Mouse (Mus musculus) forebrain, embryonic 11.5 days (tissue): ENCODE measurements around the gene H2-Aa. TPM values are rescaled to one million over a fixed set of nuclear protein-coding genes. Genes with fewer than 3 reads are reported as not detected.

ENCODE experiments used
- ATAC-seq: fragments of 200-750 bp; cut with Nextera tagmentation; replicated peaks from 2 replicates; pipeline ENCODE4 v1.8.0; 2017; ENCODE audit warnings: moderate TSS enrichment; ENCODE audit not compliant: low FRiP score
- DNase-seq: peaks from one replicate; pipeline ENCODE4 v3.0.0-alpha.2; 2017; ENCODE audit warnings: low spot score
- H3K27ac ChIP-seq: fragments of 300-500 bp; sonication (generic); 2 replicates; pipeline ENCODE4 v1.5.1; 2014; ENCODE audit warnings: low read depth, low read length
- H3K27me3 ChIP-seq: fragments of 300-500 bp; sonication (generic); 2 replicates; pipeline ENCODE4 v1.6.1; 2014; ENCODE audit warnings: mild to moderate bottlenecking, low read length, mixed read lengths; ENCODE audit not compliant: control insufficient read depth, insufficient read depth
- H3K36me3 ChIP-seq: fragments of 300-500 bp; sonication (generic); 2 replicates; pipeline ENCODE4 v1.6.1; 2014; ENCODE audit warnings: mild to moderate bottlenecking, low read length, moderate library complexity, mixed read lengths; ENCODE audit not compliant: control insufficient read depth, insufficient read depth
- H3K4me1 ChIP-seq: fragments of 300-500 bp; sonication (generic); replicated peaks from 2 replicates; pipeline ENCODE4 v1.6.1; 2014; ENCODE audit warnings: low read length, mixed read lengths; ENCODE audit not compliant: control insufficient read depth, insufficient read depth
- H3K4me2 ChIP-seq: fragments of 300-500 bp; sonication (generic); 2 replicates; pipeline ENCODE4 v1.6.1; 2014; ENCODE audit warnings: low read depth, mild to moderate bottlenecking, low read length, moderate library complexity, mixed read lengths; ENCODE audit not compliant: severe bottlenecking
- H3K4me3 ChIP-seq: fragments of 300-500 bp; sonication (generic); 2 replicates; pipeline ENCODE4 v1.5.1; 2014; ENCODE audit warnings: low read depth, low read length
- H3K9ac ChIP-seq: fragments of 300-500 bp; sonication (generic); 2 replicates; pipeline ENCODE4 v1.6.1; 2014; ENCODE audit warnings: low read length
- H3K9me3 ChIP-seq: fragments of 300-500 bp; sonication (generic); 2 replicates; pipeline ENCODE4 v1.6.1; 2016; ENCODE audit warnings: low read length, mixed read lengths; ENCODE audit not compliant: control insufficient read depth
- WGBS: fragments of 180-500 bp; shearing (Covaris S2); extraction: QIAGEN DNeasy Blood & Tissue Kit; methylation state at CpG from one replicate; pipeline ENCODE4 v1.1.7; 2014; 5-methylcytosine and 5-hydroxymethylcytosine counted together
- polyA plus RNA-seq: library from polyadenylated mRNA; unstranded; fragments of >200 nt; fragmentation: Nextera tagmentation; extraction: Ambion mirVana; gene quantifications from 2 replicates; pipeline ENCODE4 v1.2.1, GENCODE M21; 2014

The H2-Aa gene
- polyA plus RNA-seq, 1 experiment from 2014 or later = not detected

- ATAC-seq = peak; percentile 42; the same call in 1 of the 2 replicates
- DNase-seq = peak; percentile 73
- Histone ChIP-seq H3K27me3 (peaks cover 13% of the 10 kb centered on the region), H3K4me2 (peak overlapping the region; percentile 97), H3K4me3 (peak overlapping the region; percentile 47), H3K36me3 (no peaks in the 10 kb centered on the region), H3K9me3 (no peaks in the 10 kb centered on the region), H3K27ac (no peak overlapping the region), H3K4me1 (peaks cover 6% of the 10 kb centered on the region; the same call in 1 of the 2 replicates), H3K9ac (peak overlapping the region; percentile 61)
- under 1% methylated on average over 90 of the region's 93 CpGs for WGBS
Observed at GRCm38 (mm10) chr17:34264452-34265351, 22.9 kb downstream of the H2-Aa start.

DNA sequence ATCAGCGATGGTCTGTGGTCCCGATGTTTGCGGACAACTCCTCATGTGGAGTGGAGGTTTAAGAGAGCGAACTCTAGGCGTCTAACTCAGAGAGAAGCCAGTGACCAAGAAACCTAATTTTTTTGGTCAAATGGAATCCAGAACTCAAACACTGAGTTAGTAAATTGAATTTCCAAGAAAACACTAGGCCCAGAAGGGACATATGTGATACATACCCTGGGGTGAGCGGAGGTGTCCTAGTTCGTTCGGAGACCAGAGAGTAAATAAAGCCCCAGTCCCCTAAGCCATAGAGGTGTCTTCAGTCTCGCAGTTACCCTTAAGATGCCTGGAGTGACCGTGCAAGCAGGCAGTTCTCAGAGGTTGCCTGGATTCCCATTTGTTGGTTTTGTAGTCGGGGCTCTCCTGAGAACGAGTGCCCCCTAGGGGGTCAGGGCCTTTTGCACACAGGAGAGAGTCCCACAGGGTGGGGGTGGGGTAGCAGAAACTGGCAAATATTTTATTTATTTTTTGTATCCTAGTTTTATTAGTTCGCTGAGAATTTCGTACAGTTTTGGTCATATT, 23.7 kb downstream of the H2-Aa start:
- Histone ChIP-seq H3K4me1 (peaks cover 6% of the 10 kb centered on the region; the same call in 1 of the 2 replicates), H3K4me3 (peak overlapping the region; percentile 47), H3K4me2 (peak overlapping the region; percentile 97), H3K9ac (0 out of 2 replicates have a peak overlapping the region, but pooled peaks have one; percentile 35), H3K27ac (no peak overlapping the region), H3K9me3 (no peaks in the 10 kb centered on the region), H3K27me3 (peaks cover 13% of the 10 kb centered on the region), H3K36me3 (no peaks in the 10 kb centered on the region)
- 0 out of 2 replicates have a peak, but pooled peaks have one; percentile 40 for ATAC-seq
- DNase-seq = peak; percentile 65
- WGBS = 1% methylated on average over 14 of the region's 14 CpGs

DNA sequence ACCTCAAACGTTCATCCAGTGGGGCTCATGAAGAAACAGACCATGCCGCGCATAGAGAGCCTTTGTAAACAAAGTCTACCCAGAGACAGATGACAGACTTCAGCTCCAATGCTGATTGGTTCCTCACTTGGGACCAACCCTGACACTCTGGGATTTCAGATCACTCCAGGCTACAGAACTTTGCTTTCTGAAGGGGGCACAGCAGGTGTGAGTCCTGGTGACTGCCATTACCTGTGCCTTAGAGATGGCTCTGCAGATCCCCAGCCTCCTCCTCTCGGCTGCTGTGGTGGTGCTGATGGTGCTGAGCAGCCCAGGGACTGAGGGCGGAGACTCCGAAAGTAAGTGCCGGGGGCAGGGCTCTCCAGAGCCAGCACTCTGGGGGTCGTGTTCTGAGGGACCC, 24.6 kb downstream of the H2-Aa start:
- Histone ChIP-seq H3K4me1 (peaks cover 6% of the 10 kb centered on the region; the same call in 1 of the 2 replicates), H3K9me3 (no peaks in the 10 kb centered on the region), H3K27me3 (peaks cover 13% of the 10 kb centered on the region), H3K36me3 (no peaks in the 10 kb centered on the region), H3K4me2 (peak overlapping the region; percentile 97), H3K27ac (no peak overlapping the region), H3K9ac (peak overlapping the region; percentile 35; the same call in 1 of the 2 replicates), H3K4me3 (peak overlapping the region; percentile 47)
- peak; percentile 81 for ATAC-seq
- DNase-seq = peak; percentile 77
- 3% methylated on average over 8 of the region's 8 CpGs for WGBS

- Histone ChIP-seq H3K4me1 (peaks cover 6% of the 10 kb centered on the region; the same call in 1 of the 2 replicates), H3K27me3 (peaks cover 13% of the 10 kb centered on the region), H3K9me3 (no peaks in the 10 kb centered on the region), H3K9ac (no peak overlapping the region), H3K27ac (no peak overlapping the region), H3K36me3 (no peaks in the 10 kb centered on the region), H3K4me2 (no peak overlapping the region), H3K4me3 (no peak overlapping the region)
- 0 out of 2 replicates have a peak, but pooled peaks have one; percentile 32 for ATAC-seq
- 36% methylated on average over 4 of the region's 4 CpGs for WGBS
- no peak for DNase-seq
Observed at GRCm38 (mm10) chr17:34261502-34261901, 26.1 kb downstream of the H2-Aa start.

DNA sequence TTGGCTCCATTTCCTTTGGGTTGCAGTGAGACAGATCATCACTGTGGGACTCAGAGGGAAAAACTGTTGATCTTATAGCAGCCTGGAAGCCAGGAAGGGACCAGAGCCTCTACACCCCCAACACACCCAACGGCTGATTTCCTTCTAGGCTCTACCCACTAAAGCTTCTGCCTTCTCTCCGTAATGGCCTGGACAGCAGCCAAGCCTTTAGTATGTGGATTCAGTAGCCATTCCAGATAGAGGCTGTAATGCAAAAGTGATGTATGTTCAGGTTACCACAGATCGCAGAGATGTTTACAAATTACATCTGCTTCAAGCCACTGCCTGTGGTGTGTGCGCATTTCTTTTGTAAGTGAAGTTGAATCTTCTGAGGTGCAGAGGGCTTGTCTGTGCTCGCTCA, 27.1 kb downstream of the H2-Aa start:
- Histone ChIP-seq H3K9ac (no peak overlapping the region), H3K4me1 (peaks cover 6% of the 10 kb centered on the region; the same call in 1 of the 2 replicates), H3K4me2 (no peak overlapping the region), H3K27ac (no peak overlapping the region), H3K9me3 (no peaks in the 10 kb centered on the region), H3K4me3 (no peak overlapping the region), H3K27me3 (peaks cover 13% of the 10 kb centered on the region), H3K36me3 (no peaks in the 10 kb centered on the region)
- DNase-seq = no peak
- ATAC-seq = no peak
- 86% methylated on average over 5 of the region's 5 CpGs for WGBS

GRCm38 (mm10) chr17:34257594-34258375, 29.8 kb downstream of the H2-Aa start, which contains the start of gene H2-Ab1:
Gene H2-Ab1 (plus strand): TSS chr17:34257689.
- H3K9me3 ChIP-seq = no peaks in the 10 kb centered on the region
- no peak within 1 kb of the TSS for H3K4me3 ChIP-seq
- peak; percentile 66 for DNase-seq
- no peak for ATAC-seq
- no peak within 1 kb of the TSS for H3K27ac ChIP-seq
- 76% methylated on average over 11 of the region's 11 CpGs for WGBS
- H3K4me1 ChIP-seq = no peaks in the 10 kb centered on the region; the same call in 1 of the 2 replicates
- H3K4me2 ChIP-seq = no peak within 1 kb of the TSS
- H3K27me3 ChIP-seq = no peaks in the 10 kb centered on the region
- no peaks in the 10 kb centered on the region for H3K36me3 ChIP-seq
- no peak within 1 kb of the TSS for H3K9ac ChIP-seq

DNA sequence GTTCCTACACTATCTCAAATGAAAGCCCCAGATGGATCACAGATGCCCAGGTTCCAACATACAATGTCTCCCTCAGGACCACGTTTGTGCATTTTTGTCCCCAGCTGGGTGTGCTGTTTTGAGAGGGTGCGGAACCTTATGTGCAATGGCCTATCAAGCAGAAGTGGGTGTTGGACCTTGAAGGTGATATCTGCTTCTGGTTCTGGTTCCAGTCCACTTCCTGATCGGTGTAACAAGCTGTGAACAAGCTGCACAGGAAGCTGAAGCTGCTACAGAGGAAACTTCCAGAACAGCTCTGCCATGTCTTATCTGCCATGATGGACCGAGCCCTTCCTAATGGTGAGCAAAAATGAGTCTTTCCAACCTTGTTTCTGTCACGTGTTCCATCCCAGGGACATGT, 31.1 kb downstream of the H2-Aa start:
- Histone ChIP-seq H3K27me3 (no peaks in the 10 kb centered on the region), H3K4me2 (no peak overlapping the region), H3K9me3 (no peaks in the 10 kb centered on the region), H3K4me1 (no peaks in the 10 kb centered on the region), H3K27ac (no peak overlapping the region), H3K9ac (no peak overlapping the region), H3K4me3 (no peak overlapping the region), H3K36me3 (no peaks in the 10 kb centered on the region)
- WGBS = 81% methylated on average over 5 of the region's 5 CpGs
- DNase-seq (no peak), ATAC-seq (no peak)

DNA sequence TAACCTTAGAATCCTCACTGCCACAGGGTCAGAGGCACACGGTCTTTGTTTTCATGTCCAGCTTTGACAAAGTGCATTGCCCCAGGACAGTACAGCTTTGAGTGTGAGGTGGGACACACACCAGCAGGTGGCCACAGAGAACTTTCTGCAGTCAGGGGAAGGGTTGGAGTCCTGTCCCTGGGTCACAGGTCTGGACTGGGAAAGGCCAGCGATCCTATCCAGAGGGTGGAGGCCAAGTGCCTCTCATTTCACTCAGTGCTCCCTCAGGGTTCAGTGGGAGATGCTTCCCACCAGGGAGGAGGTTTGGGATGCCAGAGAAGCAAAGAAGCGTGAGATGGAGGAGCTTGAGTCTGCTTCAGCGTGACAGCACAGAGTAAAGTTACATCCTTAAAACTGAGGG, 36.0 kb downstream of the H2-Aa start:
- DNase-seq = no peak
- 45% methylated on average over 4 of the region's 4 CpGs for WGBS

More for the DNA sequence above, 36.0 kb downstream of the H2-Aa start:
- Histone ChIP-seq H3K36me3 (no peaks in the 10 kb centered on the region), H3K27ac (no peak overlapping the region), H3K4me1 (no peaks in the 10 kb centered on the region), H3K9me3 (no peaks in the 10 kb centered on the region), H3K9ac (no peak overlapping the region), H3K27me3 (no peaks in the 10 kb centered on the region), H3K4me2 (no peak overlapping the region), H3K4me3 (no peak overlapping the region)
- no peak for ATAC-seq
